Mouse (Mus musculus): ENCODE measurements at regions not wholly inside any gene's neighbourhood (a gene's known extent, or its start where the extent isn't known, plus 50 kb on each side); places are given as distances from the start of the nearest gene placed in this dataset.

GRCm38 (mm10) chr2:169503598-169503958 lies 84.0 kb downstream of the Gm11011 start:
- WGBS: 77% methylated on average over 6 of the region's 6 CpGs
- Histone ChIP-seq H3K4me2 (replicated peaks; ENCODE audit: low read depth) (no peak overlapping the region), H3K36me3 (ENCODE audit: control insufficient read depth, insufficient read depth) (no peaks in the 10 kb centered on the region), H3K27ac (ENCODE audit: low read depth, low read length) (no peak overlapping the region), H3K9ac (ENCODE audit: low read depth, low read length) (no peak overlapping the region), H3K4me1 (replicated peaks; ENCODE audit: control insufficient read depth, insufficient read depth, low read length) (no peaks in the 10 kb centered on the region), H3K27me3 (replicated peaks; ENCODE audit: control insufficient read depth, insufficient read depth, low read length) (no peaks in the 10 kb centered on the region), H3K4me3 (ENCODE audit: low read depth, low read length) (no peak overlapping the region), H3K9me3 (ENCODE audit: control insufficient read depth) (no peaks in the 10 kb centered on the region)
- no peak for TF ChIP-seq CTCF (IDR thresholded peaks at IDR 0.05; ENCODE audit: low read depth)
- no peak for ATAC-seq

GRCm38 (mm10) chr2:169502717-169503597 lies 84.6 kb downstream of the Gm11011 start:
- Histone ChIP-seq H3K4me3 (ENCODE audit: low read depth, low read length) (no peak overlapping the region), H3K4me1 (replicated peaks; ENCODE audit: control insufficient read depth, insufficient read depth, low read length) (no peaks in the 10 kb centered on the region), H3K9ac (ENCODE audit: low read depth, low read length) (no peak overlapping the region), H3K27me3 (replicated peaks; ENCODE audit: control insufficient read depth, insufficient read depth, low read length) (no peaks in the 10 kb centered on the region), H3K27ac (ENCODE audit: low read depth, low read length) (no peak overlapping the region), H3K36me3 (ENCODE audit: control insufficient read depth, insufficient read depth) (no peaks in the 10 kb centered on the region), H3K4me2 (replicated peaks; ENCODE audit: low read depth) (no peak overlapping the region), H3K9me3 (ENCODE audit: control insufficient read depth) (no peaks in the 10 kb centered on the region)
- no peak for ATAC-seq
- WGBS: 72% methylated on average over 19 of the region's 19 CpGs
- TF ChIP-seq CTCF (IDR thresholded peaks at IDR 0.05; ENCODE audit: low read depth): no peak

DNA sequence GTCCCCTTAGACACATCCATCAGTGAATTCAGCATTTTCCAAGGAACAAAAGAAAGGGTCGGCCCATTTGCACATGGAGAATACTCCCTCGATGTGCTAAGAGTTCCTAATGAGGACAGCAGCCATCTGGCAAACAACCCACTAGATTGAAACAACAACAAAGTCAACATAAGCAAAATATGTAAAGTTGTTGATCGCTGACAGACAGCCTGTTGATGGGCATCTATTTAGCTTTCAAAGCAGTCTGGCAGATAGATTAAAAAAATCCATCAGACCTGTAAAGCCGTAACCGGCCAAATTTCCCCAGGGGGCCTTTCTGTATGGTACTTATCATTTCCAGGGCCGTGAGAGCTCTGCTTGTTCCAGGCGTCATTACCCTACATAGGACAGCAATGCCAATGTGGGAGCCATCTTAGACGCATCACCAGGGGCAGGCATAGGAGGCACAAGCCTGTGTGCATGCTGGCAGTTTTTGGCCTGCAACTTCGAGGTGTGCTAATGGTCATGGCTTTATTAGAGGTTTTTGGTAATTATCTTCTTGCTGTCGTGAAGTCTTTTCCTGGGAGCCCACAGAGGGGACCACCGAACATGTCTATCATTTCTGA lies 85.7 kb downstream of the Gm11011 start:
- ATAC-seq: no peak
- Histone ChIP-seq H3K4me3 (ENCODE audit: low read depth, low read length) (no peak overlapping the region), H3K4me1 (replicated peaks; ENCODE audit: control insufficient read depth, insufficient read depth, low read length) (no peaks in the 10 kb centered on the region), H3K9ac (ENCODE audit: low read depth, low read length) (no peak overlapping the region), H3K9me3 (ENCODE audit: control insufficient read depth) (no peaks in the 10 kb centered on the region), H3K27me3 (replicated peaks; ENCODE audit: control insufficient read depth, insufficient read depth, low read length) (no peaks in the 10 kb centered on the region), H3K27ac (ENCODE audit: low read depth, low read length) (no peak overlapping the region), H3K36me3 (ENCODE audit: control insufficient read depth, insufficient read depth) (no peaks in the 10 kb centered on the region), H3K4me2 (replicated peaks; ENCODE audit: low read depth) (no peak overlapping the region)
- 91% methylated on average over 11 of the region's 11 CpGs for WGBS
- no peak for TF ChIP-seq CTCF (IDR thresholded peaks at IDR 0.05; ENCODE audit: low read depth)

DNA sequence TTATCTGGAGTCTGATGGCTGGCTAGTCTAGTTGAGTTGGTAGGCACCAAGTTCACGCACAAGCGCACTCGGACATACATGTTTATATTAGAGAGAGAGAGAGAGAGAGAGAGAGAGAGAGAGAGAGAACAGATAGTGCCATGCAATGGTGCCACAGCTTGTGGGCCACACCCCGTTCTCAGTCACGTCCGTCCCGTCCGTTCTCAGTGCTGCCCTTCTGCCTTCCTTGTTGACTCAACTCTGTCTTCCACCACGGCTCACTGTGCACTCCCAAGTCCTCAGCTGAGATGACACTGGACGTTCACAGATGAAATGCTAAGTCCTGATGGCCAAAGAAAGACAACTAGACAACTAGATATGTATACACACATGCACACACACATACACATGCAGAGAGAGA lies 92.2 kb downstream of the Gm11011 start:
- no peaks in the 10 kb centered on the region for H3K4me1 ChIP-seq (replicated peaks; ENCODE audit: control insufficient read depth, insufficient read depth, low read length)
- H3K9ac ChIP-seq (ENCODE audit: low read depth, low read length): no peak overlapping the region
- no peaks in the 10 kb centered on the region for H3K27me3 ChIP-seq (replicated peaks; ENCODE audit: control insufficient read depth, insufficient read depth, low read length)
- TF ChIP-seq CTCF (IDR thresholded peaks at IDR 0.05; ENCODE audit: low read depth): no peak
- H3K4me2 ChIP-seq (replicated peaks; ENCODE audit: low read depth): no peak overlapping the region
- no peak overlapping the region for H3K4me3 ChIP-seq (ENCODE audit: low read depth, low read length)
- no peaks in the 10 kb centered on the region for H3K9me3 ChIP-seq (ENCODE audit: control insufficient read depth)
- H3K36me3 ChIP-seq (ENCODE audit: control insufficient read depth, insufficient read depth): no peaks in the 10 kb centered on the region
- 46% methylated on average over 10 of the region's 10 CpGs for WGBS
- no peak for ATAC-seq
- H3K27ac ChIP-seq (ENCODE audit: low read depth, low read length): no peak overlapping the region

DNA sequence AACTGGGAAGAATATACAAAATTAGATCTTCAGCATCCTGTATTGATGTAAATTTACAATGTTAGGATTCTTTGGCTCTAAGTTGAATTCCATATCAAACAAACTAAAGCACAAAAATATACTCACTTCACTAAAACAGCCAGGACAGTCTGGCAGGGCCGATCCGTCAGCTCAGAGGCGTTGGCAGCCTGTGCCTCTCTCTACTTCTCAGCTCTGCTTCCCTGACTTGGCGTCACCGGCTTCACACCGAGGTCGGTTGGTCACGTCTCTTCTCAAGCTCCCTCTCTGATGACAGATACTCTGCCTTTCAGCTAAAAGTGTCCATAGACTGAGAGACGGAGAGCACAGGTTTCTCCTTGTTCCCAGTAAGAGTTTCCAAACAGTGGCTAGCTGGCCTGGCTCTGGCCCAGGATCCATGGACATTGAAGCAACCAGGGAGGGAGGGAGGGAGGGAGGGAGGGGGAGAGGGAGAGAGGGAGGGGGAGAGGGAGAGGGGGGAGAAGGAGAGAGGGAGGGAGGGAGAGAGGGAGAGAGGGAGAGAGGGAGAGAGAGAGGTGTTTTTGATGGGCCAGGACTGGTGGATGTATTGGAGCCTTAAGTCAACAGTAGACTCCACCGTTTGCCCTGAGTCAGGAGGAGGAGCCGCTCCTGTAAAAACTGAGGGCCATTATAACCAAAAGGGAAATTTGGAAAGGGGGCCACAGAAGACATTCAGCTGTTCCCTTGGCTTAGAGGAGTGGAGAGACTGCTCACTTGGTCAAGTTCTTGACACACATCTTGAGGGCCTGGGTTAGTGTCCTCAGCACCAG lies 92.8 kb downstream of the Gm11011 start:
- H3K27ac ChIP-seq (ENCODE audit: low read depth, low read length): no peak overlapping the region

DNA sequence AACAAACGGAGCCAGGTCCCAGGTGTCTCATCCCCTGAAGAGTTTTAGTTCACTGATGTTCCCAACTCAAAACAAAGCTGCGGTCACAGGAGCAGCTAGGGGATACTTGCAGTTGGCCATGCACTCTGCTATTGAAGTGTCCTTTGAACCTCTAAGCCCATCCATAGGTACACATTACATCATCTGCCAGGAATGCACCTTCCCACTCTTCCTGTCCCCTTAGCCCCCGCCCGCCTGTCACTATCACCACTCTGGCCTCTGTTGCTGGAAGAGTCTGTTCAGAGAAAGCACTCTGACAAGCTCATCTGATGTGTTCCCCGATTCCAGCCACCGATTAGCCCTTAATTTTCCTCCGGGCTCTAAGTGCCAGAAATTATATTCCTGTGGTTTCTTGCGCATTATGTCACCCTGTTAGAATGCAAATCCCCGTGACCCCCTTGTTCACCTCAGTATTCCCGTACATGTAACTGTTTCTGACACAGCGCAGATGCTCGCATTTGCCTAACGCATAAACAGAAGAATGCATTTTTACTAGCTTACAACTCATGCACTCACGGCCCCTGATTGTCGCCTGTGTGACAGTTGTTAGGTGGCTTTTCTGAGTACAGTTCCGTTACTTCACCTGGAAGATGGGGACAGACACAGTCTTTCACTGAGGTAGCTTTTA lies 93.8 kb downstream of the Gm11011 start:
- Histone ChIP-seq H3K27ac (ENCODE audit: low read depth, low read length) (no peak overlapping the region), H3K4me2 (replicated peaks; ENCODE audit: low read depth) (no peak overlapping the region), H3K4me3 (ENCODE audit: low read depth, low read length) (no peak overlapping the region), H3K9ac (ENCODE audit: low read depth, low read length) (no peak overlapping the region), H3K9me3 (ENCODE audit: control insufficient read depth) (no peaks in the 10 kb centered on the region), H3K27me3 (replicated peaks; ENCODE audit: control insufficient read depth, insufficient read depth, low read length) (no peaks in the 10 kb centered on the region), H3K36me3 (ENCODE audit: control insufficient read depth, insufficient read depth) (no peaks in the 10 kb centered on the region), H3K4me1 (replicated peaks; ENCODE audit: control insufficient read depth, insufficient read depth, low read length) (no peaks in the 10 kb centered on the region)
- 32% methylated on average over 16 of the region's 16 CpGs for WGBS
- no peak for ATAC-seq
- TF ChIP-seq CTCF (IDR thresholded peaks at IDR 0.05; ENCODE audit: low read depth): no peak

More for the DNA sequence above, 92.8 kb downstream of the Gm11011 start:
- no peaks in the 10 kb centered on the region for H3K9me3 ChIP-seq (ENCODE audit: control insufficient read depth)
- 63% methylated on average over 11 of the region's 11 CpGs for WGBS
- ATAC-seq: no peak
- no peak overlapping the region for H3K9ac ChIP-seq (ENCODE audit: low read depth, low read length)
- H3K4me1 ChIP-seq (replicated peaks; ENCODE audit: control insufficient read depth, insufficient read depth, low read length): no peaks in the 10 kb centered on the region
- no peaks in the 10 kb centered on the region for H3K36me3 ChIP-seq (ENCODE audit: control insufficient read depth, insufficient read depth)
- no peak for TF ChIP-seq CTCF (IDR thresholded peaks at IDR 0.05; ENCODE audit: low read depth)
- no peak overlapping the region for H3K4me2 ChIP-seq (replicated peaks; ENCODE audit: low read depth)
- H3K27me3 ChIP-seq (replicated peaks; ENCODE audit: control insufficient read depth, insufficient read depth, low read length): no peaks in the 10 kb centered on the region
- no peak overlapping the region for H3K4me3 ChIP-seq (ENCODE audit: low read depth, low read length)

Data from intestine, postnatal 0 days (tissue).